Mouse (Mus musculus) kidney, postnatal 0 days (tissue): ENCODE results near the gene Spon1. TPM values are rescaled to one million over a fixed set of nuclear protein-coding genes. Genes with fewer than 3 reads are reported as not detected.

ENCODE experiments used
- ATAC-seq: fragments of 200-750 bp; cut with Nextera tagmentation; replicated peaks from 2 replicates; pipeline ENCODE4 v1.8.0; 2017; ENCODE audit warnings: low read depth, moderate number of reproducible peaks, moderate TSS enrichment, moderate library complexity; ENCODE audit not compliant: low FRiP score
- DNase-seq: peaks from one replicate; pipeline ENCODE4 v3.0.0-alpha.2; 2016; ENCODE audit warnings: low spot score
- H3K27ac ChIP-seq: fragments of 300-500 bp; sonication (generic); 2 replicates; pipeline ENCODE4 v1.5.1; 2014; ENCODE audit warnings: mild to moderate bottlenecking
- H3K27me3 ChIP-seq: fragments of 300-500 bp; sonication (generic); 2 replicates; pipeline ENCODE4 v1.6.1; 2014; ENCODE audit warnings: low read length, mixed read lengths; ENCODE audit not compliant: insufficient read depth
- H3K36me3 ChIP-seq: fragments of 300-500 bp; sonication (generic); 2 replicates; pipeline ENCODE4 v1.6.1; 2014; ENCODE audit warnings: low read length, mixed read lengths; ENCODE audit not compliant: insufficient read depth
- H3K4me1 ChIP-seq: fragments of 300-500 bp; sonication (generic); replicated peaks from 2 replicates; pipeline ENCODE4 v1.6.1; 2014; ENCODE audit warnings: antibody characterized with exemption, low read length, mixed read lengths; ENCODE audit not compliant: insufficient read depth
- H3K4me2 ChIP-seq: fragments of 300-500 bp; sonication (generic); 2 replicates; pipeline ENCODE4 v1.6.1; 2014; ENCODE audit warnings: mild to moderate bottlenecking, low read length, moderate library complexity, mixed read lengths
- H3K4me3 ChIP-seq: fragments of 300-500 bp; sonication (generic); replicated peaks from 2 replicates; pipeline ENCODE4 v1.5.1; 2014; ENCODE audit warnings: low read depth, low read length
- H3K9ac ChIP-seq: fragments of 300-500 bp; sonication (generic); 2 replicates; pipeline ENCODE4 v1.6.1; 2014; ENCODE audit warnings: low read depth, low read length
- H3K9me3 ChIP-seq: fragments of 300-500 bp; sonication (generic); replicated peaks from 2 replicates; pipeline ENCODE4 v1.6.1; 2016; ENCODE audit warnings: low read length, inconsistent platforms, mixed read lengths
- CTCF ChIP-seq: IDR thresholded peaks from 2 replicates; pipeline ENCODE4 v1.5.1; 2016; ENCODE audit warnings: antibody characterized with exemption, low read depth, mild to moderate bottlenecking, moderate library complexity
- WGBS: fragments of 180-500 bp; shearing (Covaris S2); extraction: QIAGEN DNeasy Blood & Tissue Kit; methylation state at CpG from one replicate; pipeline ENCODE4 v1.1.7; 2014; 5-methylcytosine and 5-hydroxymethylcytosine counted together
- polyA plus RNA-seq: library from polyadenylated mRNA; unstranded; fragments of >200 nt; fragmentation: Nextera tagmentation; extraction: Ambion mirVana; gene quantifications from 2 replicates; pipeline ENCODE4 v1.2.1, GENCODE M21; 2015

The Spon1 gene
- polyA plus RNA-seq = 12.1 and 12.5 TPM in 2 replicates

- no peak for TF ChIP-seq CTCF
- H3K36me3 ChIP-seq = no peaks in the 10 kb centered on the region
- no peaks in the 10 kb centered on the region; the same call in 1 of the 2 replicates for H3K9me3 ChIP-seq
- H3K4me3 ChIP-seq = peak within 1 kb of the TSS; percentile 43
- peak within 1 kb of the TSS; percentile 54; the same call in 1 of the 2 replicates for H3K9ac ChIP-seq
- no peak within 1 kb of the TSS for H3K27ac ChIP-seq
- DNase-seq = peak; percentile 49
- H3K4me2 ChIP-seq = peak within 1 kb of the TSS; percentile 82
- H3K4me1 ChIP-seq = peaks cover 9% of the 10 kb centered on the region; the same call in 1 of the 2 replicates
- 2% methylated on average over 56 of the region's 56 CpGs for WGBS
- H3K27me3 ChIP-seq = peaks cover 14% of the 10 kb centered on the region; the same call in 1 of the 2 replicates
- peak; percentile 66; the same call in 1 of the 2 replicates for ATAC-seq
These were observed at the start of gene Spon1 for GRCm38 (mm10) chr7:113765667-113766497. Spon1 (plus strand) TSS chr7:113765998.

DNA sequence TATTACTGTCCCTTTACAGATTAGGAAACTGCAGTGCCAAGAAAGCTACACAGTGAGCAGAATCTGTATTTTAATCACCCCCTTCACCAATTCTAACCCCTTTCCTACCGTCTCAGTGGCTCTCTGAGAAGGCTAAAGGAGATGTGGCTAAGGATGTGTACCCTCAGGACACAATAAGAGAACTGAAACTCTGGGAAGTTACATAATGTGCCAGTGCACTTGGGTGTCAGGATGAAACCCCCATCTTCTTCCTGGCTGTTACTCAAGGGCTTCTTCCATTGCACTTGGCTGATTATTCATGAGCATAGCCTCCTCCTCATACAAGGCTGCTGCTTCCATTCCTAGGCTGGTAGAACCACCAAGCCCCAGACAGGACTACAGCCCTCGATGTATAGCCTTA lies 43.8 kb upstream of the Spon1 start:
- no peak for TF ChIP-seq CTCF
- Histone ChIP-seq H3K4me3 (no peak overlapping the region), H3K27me3 (no peaks in the 10 kb centered on the region), H3K27ac (no peak overlapping the region), H3K4me1 (no peaks in the 10 kb centered on the region), H3K9ac (no peak overlapping the region), H3K4me2 (no peak overlapping the region), H3K36me3 (no peaks in the 10 kb centered on the region), H3K9me3 (no peaks in the 10 kb centered on the region)
- no peak for DNase-seq
- ATAC-seq = no peak
- WGBS = 80% methylated on average over 2 of the region's 2 CpGs

DNA sequence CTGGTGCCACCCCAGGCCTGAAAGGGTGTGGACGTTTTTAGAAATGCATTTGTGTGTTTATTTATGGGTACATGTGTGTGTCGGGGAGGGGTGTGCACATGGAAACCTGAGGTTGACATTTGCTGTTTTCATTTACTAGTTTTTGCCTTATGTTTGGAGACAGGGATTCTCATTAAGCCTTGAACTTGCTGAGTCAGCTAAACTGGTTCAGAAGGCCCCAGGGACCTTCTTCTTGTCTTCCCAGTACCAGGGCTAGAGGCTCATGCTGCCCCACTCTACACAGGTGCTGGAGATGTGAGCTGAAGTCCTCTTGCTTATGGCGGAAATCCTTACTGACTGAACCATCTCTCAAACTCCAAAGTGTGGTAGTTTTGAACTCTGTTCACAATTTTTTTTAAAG lies 41.9 kb upstream of the Spon1 start:
- no peak for ATAC-seq

DNA sequence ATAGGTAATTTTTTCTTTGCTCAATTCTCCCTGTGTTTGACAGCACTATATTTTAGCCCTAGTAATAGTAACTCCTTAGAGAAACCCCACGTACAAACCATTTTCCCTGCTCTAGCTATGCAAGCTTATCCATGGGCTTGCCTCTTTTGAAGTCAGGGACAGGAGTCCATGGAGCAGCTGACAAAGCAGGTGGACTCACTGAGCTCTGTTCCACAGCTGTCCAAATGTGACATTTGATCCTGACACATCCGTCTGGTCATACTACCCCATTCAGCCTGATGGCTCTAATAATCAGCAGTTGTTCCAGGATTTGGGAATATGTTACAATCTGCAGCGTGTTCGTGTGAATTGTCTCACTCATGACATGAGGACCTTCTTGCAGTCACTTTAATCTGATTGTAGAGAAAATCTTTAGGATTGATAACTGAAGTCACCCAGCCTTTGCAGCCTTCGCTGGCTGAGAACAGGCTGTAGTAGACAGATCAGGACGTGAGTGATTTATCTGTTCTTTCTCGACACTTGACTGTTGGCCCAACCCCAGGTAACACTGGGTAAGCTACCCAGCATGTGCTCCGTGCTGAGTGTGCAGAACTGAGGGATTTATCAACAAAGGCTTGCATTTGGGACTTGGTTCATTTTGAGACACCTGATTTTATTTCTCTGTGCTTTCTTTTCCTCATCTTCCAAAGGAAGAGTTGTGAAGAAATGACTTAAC lies 37.6 kb upstream of the Spon1 start:
- Histone ChIP-seq H3K9me3 (no peaks in the 10 kb centered on the region), H3K27ac (no peak overlapping the region), H3K4me3 (no peak overlapping the region), H3K4me2 (no peak overlapping the region), H3K4me1 (no peaks in the 10 kb centered on the region), H3K27me3 (no peaks in the 10 kb centered on the region), H3K36me3 (no peaks in the 10 kb centered on the region), H3K9ac (no peak overlapping the region)
- DNase-seq (no peak), ATAC-seq (no peak)
- TF ChIP-seq CTCF = no peak
- WGBS = 32% methylated on average over 8 of the region's 8 CpGs

More for the DNA sequence above, 41.9 kb upstream of the Spon1 start:
- no peak overlapping the region for H3K27ac ChIP-seq
- H3K36me3 ChIP-seq = no peaks in the 10 kb centered on the region
- H3K4me2 ChIP-seq = no peak overlapping the region
- H3K4me1 ChIP-seq = no peaks in the 10 kb centered on the region
- no peaks in the 10 kb centered on the region for H3K27me3 ChIP-seq
- WGBS = 85% methylated on average over 3 of the region's 3 CpGs
- TF ChIP-seq CTCF = no peak
- H3K9me3 ChIP-seq = no peaks in the 10 kb centered on the region
- no peak overlapping the region for H3K9ac ChIP-seq
- no peak overlapping the region for H3K4me3 ChIP-seq
- no peak for DNase-seq

- no peak for ATAC-seq
- Histone ChIP-seq H3K9ac (no peak overlapping the region), H3K27ac (no peak overlapping the region), H3K4me3 (no peak overlapping the region), H3K9me3 (no peaks in the 10 kb centered on the region), H3K4me2 (no peak overlapping the region), H3K4me1 (no peaks in the 10 kb centered on the region), H3K36me3 (no peaks in the 10 kb centered on the region), H3K27me3 (no peaks in the 10 kb centered on the region)
- TF ChIP-seq CTCF = no peak
- DNase-seq = no peak
- 21% methylated on average over 2 of the region's 2 CpGs for WGBS
These were observed 36.9 kb upstream of the Spon1 start for GRCm38 (mm10) chr7:113728926-113729325.

GRCm38 (mm10) chr7:113730406-113731247 lies 35.2 kb upstream of the Spon1 start:
- H3K4me1 ChIP-seq = no peaks in the 10 kb centered on the region
- no peak overlapping the region for H3K9ac ChIP-seq
- DNase-seq (no peak), ATAC-seq (no peak)
- H3K4me3 ChIP-seq = no peak overlapping the region
- no peaks in the 10 kb centered on the region for H3K27me3 ChIP-seq
- TF ChIP-seq CTCF = no peak
- no peak overlapping the region for H3K4me2 ChIP-seq
- no peaks in the 10 kb centered on the region for H3K9me3 ChIP-seq
- H3K27ac ChIP-seq = no peak overlapping the region
- WGBS = 91% methylated on average over 8 of the region's 8 CpGs
- no peaks in the 10 kb centered on the region for H3K36me3 ChIP-seq
